Mouse (Mus musculus): ENCODE results near the gene Xbp1.
"Not testable (repeated sequence)": the region's sequence is repeated elsewhere in the genome, so short reads cannot be mapped to it uniquely, and the experiment has no call there.

Xbp1 gene

DNA sequence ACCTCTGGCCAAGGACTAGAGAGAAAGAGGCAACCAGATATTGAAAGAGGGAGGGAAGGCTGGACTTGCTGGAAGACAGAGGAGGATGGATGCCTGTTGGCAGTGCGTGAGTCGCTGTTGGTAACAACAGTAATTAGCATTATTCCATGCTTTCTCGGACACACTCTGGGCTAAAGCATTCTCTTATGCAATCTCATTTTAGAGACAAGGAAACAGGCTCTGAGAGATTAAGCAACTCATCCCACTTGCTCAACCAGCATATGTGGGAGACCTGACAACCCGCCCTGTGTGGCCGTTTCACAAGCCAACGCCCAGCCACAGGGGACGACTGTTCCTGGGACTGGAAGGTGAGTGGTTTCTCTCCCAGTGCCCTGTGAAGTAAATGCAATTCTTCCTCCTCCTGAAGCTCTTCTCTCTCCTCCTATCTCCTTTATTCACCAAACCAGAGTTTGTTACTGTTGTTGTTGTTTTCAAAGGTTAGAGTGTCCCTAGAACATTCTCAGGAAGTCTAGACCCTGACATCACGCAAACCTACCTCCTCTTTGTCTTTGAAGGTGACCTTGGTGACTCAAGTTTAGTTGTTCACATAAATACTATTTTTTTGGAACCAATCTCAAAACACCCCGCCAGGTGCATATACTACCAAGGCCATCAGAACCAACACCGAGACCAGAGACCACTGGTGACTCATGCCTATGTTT lies 18.0 kb upstream of the Xbp1 start:
- no peak for DNase-seq (ENCODE audit: low read depth, low spot score)

DNA sequence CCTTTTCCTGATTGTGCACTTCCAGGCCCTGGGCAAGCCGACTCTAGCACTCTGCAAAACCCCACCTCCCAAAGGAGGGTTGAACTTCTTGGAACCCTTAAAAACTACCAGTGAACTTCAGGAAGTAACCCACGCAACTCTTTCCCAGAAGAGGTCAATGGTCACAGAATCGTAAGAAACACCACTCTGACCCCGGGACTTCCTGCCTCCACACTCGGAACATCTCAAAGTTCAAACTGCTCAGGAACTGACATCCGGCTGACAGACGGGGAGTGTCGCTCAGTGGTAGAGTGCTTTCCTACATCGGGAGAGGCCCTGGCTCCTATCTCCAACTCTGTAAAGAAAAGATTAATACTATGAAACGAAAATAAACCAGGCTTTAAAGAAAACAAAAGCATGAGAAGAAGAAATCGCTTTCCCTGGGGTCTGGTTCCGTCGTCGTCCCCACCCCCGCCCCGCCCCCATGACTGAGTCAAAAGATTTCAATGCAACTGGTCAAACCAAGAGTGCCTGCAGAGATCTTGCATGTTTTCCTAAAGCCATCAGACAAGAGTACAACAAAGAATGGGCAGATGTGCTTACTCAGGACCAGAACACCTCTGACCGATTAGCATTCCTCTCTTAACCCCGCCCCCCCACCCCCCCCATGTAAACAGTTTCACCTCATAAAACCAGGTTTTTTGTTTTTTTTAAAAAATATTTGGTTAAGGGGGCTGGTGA lies 14.4 kb upstream of the Xbp1 start:
- DNase-seq (ENCODE audit: low read depth, low spot score) = no peak

GRCm38 (mm10) chr11:5509215-5510098 lies 11.0 kb upstream of the Xbp1 start:
- no peak for DNase-seq (ENCODE audit: low read depth, low spot score)

DNA sequence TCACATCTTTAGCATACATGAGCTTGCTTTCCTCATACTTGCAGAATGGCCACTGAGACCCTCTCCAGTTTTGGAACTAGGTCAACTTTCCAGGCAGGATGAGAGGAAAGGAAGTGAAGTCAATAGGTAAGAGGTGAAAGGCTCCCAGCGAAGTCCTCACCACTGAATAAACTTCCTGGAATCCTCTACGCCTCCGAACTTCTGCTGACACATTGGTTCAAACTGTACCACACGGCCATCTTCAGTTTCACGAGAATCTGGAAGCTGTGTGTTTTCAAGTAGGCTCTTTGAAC lies 10.4 kb upstream of the Xbp1 start:
- DNase-seq (ENCODE audit: low read depth, low spot score) = no peak

DNA sequence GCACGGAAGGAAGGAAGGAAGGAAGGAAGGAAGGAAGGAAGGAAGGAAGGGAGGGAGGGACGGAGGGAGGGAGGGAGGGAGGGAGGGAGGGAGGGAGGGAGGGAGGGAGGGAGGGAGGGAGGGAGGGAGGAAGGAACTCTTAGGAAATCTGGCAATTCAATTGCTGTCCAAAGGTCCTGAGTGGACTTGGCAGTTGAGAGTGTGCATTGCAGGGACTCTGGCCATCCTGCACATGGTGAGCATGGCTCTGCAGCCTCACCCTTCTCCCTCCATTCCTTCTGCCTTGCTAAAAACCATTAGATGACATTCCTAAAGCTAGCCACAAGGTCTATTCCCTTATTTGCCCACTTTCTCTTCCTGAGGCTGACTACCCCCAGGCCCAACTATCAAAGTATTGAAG lies 9.8 kb upstream of the Xbp1 start:
- DNase-seq (ENCODE audit: low read depth, low spot score) = not testable (repeated sequence)

DNA sequence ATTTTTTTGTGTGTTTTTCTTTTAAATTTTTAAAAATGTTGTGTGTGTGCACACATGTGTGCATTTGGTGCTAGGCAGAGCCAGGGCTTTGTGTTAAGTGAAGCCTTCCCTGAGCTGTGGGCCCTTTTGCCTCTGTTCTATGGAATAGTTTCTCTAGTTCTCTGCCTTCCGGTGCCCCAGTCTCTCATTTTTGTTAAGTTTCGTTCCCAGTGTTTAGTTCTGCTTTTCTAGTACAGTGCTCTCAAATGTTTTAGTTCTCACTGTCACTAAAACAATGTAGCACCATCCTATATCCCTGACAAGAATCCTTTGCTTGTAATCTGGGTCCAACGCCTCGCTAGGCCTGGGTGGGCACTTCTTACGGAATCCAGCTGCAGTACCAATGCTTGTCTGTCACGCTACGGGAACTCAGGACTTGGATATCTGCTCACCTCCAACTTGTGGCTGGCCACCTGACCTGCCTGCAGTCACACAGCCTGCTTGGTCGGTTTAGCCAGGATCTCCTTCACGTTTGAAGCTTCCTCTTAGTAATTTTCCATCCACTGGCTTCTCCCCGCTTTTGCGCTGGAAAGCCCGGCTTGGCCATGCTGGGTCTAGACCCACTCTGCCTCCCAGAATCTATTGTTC lies 8.2 kb upstream of the Xbp1 start:
- no peak for DNase-seq (ENCODE audit: low read depth, low spot score)

DNA sequence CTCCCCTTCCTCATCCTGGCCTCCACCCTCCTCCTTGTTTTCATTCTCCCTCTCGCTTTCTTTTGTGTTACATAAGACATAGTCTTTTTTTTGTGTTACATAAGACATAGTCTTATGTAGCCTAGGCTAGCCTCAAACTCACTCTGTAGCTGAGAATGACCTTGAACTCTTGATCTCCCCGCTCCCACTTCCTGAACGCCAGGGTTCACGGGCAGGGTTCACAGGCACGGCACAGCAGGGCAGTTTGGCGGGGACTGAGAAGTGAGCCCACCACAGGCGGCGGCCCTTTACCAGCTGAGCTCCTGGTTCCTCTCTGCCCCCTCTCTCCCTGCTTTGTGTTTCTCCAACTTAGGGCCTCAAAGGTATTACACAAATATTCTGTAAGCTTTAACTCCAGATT lies 7.5 kb upstream of the Xbp1 start:
- DNase-seq (ENCODE audit: low read depth, low spot score) = no peak

DNA sequence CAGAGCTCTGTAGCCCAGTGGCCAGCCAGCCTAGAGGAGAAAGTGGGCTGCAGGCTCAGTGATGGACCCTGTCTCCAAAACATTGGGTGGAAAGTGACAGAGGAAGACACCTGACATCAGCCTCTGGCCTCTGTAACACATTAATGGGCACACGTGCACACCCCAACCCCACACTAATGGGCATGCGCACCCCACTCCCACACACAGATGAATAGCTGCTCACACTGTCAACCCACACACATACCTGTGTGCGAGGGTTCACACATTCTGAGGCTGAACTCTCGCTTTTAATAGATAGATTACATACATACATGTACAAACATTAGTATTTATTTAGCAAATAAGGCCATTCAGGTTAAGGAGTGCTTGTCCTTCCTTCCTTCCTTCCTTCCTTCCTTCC lies 6.4 kb upstream of the Xbp1 start:
- no peak for DNase-seq (ENCODE audit: low read depth, low spot score)

- no peak for DNase-seq (ENCODE audit: low read depth, low spot score)
These were observed 5.3 kb upstream of the Xbp1 start for GRCm38 (mm10) chr11:5515196-5515595.

DNA sequence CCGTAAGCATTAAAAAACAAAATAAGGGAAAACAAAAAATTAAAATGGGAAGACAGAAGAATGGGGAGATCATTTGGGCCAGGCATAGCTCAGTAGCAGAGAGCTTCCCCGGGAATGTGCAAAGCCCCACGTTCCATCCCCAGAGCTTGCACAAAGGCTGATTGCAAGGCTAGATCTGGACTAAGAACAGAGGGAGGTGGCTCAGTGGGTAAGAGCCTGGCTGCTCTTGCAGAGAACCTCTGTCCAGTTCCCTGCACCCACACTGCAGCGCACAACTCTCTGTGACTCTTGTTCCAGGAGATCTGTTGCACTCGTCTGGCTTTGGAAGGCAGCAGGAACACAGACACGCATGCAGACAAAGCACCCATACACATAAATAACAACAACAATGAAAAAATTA lies 4.8 kb upstream of the Xbp1 start:
- DNase-seq (ENCODE audit: low read depth, low spot score) = no peak

DNA sequence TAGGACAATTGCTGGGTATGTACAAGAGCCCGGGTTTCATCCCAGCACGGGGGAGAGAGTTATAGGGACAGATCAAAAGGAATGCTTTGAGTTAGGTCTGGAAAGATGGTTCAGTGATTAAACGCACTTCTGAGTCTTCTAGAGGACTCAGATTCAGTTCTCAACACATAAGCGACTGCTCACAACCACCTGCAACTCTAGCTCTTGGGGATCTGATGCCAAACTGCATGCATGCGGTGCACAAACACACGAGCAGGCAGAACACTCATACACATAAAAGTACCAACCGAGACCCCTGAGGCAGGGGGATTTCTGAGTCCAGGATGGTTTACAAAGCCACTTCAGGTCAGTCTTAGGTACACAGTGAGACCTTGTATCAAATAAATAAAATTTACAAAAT lies 4.3 kb upstream of the Xbp1 start:
- DNase-seq (ENCODE audit: low read depth, low spot score) = no peak

GRCm38 (mm10) chr11:5516617-5517016 lies 3.8 kb upstream of the Xbp1 start:
- no peak for DNase-seq (ENCODE audit: low read depth, low spot score)

DNA sequence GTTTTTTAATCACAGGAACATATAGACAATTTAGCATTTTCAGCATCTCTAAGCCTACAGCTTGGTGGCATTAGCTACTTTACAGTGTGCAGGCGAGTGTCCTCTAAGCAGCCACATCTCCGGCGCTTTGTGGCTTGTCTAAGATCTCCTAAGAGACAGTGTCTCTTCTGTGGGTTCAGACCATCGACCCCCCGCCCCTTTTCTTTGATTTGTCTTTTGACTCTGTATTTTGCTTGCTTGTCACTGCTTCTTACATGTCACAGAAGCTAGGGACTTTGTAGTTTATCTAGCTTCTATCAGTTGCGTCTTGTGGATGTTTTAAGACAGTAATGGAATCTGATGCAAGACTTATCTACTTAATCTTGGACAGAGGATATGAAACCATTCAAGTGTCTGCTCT lies 3.1 kb upstream of the Xbp1 start:
- DNase-seq (ENCODE audit: low read depth, low spot score) = no peak

DNA sequence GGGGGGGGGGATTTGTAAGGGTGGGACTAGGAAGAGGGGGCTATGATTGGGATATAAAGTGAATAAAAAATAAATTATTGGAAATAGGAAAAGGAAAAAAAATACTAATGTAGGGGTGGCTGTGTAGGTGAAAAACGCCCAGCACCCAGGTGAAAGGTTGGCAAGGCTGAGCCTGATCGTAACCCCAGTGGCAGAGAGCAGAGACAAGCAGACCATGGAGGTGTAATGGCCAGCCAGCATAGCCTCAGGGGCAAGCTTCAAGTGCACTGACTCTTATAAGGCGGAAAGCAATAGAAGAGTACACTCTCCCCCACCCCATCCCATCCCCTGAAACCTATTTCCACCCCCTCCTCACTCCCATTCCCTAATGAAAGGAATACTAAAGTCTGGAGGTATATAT lies 778 bp upstream of the Xbp1 start:
- no peak for DNase-seq (ENCODE audit: low read depth, low spot score)

GRCm38 (mm10) chr11:5521266-5521515 lies 732 bp downstream of the Xbp1 start:
- no peak for DNase-seq (ENCODE audit: low read depth, low spot score)

- peak; percentile 59 for DNase-seq (ENCODE audit: low read depth, low spot score)
These were observed 1.2 kb downstream of the Xbp1 start for GRCm38 (mm10) chr11:5521516-5522291.

GRCm38 (mm10) chr11:5522798-5523415 lies 2.4 kb downstream of the Xbp1 start:
- no peak for DNase-seq (ENCODE audit: low read depth, low spot score)

DNA sequence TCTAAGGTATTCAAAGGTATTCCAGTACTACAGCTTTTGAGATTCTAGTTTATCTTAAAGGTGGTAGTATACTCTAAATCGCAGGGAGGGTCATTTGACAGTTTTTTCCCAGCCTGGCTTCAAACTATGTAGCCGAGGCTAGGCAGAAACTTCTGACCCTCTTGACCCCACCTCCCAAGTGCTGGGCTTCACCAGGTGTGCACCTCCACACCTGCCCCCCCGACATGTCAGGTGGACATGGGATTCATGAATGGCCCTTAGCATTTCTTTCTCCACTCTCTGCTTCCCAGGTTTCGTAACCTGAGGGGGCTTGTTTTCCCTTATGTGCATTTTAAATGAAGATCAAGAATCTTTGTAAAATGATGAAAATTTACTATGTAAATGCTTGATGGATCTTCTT lies 5.0 kb downstream of the Xbp1 start:
- DNase-seq (ENCODE audit: low read depth, low spot score) = no peak

DNA sequence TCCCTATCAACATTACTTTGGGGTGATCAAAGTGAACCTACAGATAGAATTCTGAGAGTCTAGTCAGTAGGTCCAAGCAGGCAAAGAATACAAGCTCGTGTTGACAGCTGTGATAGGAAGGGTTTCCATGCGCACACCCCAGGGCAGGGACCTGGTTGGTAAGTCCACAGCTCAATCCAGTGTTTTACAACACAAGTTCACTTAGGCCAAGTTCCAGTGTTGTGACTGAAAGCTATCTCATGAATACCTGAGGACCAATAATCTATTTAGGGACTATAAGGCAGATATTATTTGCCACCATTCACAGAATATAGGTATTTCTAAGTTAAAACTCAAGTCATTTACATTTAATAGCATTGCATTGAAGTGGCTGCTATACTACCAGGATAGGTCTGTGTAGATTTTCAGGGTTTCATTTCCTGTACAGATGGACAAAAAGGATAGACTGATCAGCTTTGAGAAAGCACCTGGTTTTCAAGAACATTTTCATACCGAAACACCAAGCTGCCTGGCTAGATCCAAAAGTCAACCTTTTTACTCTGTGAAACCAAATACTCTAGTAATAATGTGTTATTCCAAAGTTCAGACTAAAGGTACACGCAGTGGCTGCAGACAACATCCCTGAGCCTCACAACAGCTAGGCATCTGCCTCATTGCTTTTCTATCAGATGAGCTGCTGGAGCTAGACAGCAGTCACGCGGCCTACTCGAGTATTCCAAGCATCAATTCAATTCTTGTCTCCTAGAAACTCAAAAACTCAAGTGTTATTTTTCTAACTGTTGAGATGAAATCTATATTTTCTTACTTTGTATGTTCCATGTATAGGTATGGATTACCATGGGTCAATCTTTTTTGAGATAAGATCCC lies 6.3 kb downstream of the Xbp1 start:
- DNase-seq (ENCODE audit: low read depth, low spot score) = no peak

- DNase-seq (ENCODE audit: low read depth, low spot score) = no peak
These were observed 7.5 kb downstream of the Xbp1 start for GRCm38 (mm10) chr11:5527865-5528523.
